In genomic region chr11:113330061-113330591, GRCm38 (mm10) we compare ENCODE assay signal across 28 mouse cellular contexts.
A peak's percentile ranks its signal among the peaks of the same experiment; 100 is the strongest.
DNase-seq lines count a peak whose midpoint lies in the region; ATAC-seq and TF ChIP-seq lines count a peak whose summit lies in the region.
"Had no signal": no experiment of that assay in that cellular context is flagged by ENCODE, and none has a peak within 500 bp of the region (broad histone marks: within the 10 kb centered on the region; RNA-seq: fewer than 3 reads in every experiment).

No protein-coding gene starts in this region.

- no peak overlapping the region for H3K9ac ChIP-seq in forebrain, embryonic 12.5 days
- H3K9ac ChIP-seq in forebrain, embryonic 15.5 days (replicated peaks), result no peak overlapping the region
- no peak overlapping the region for H3K9ac ChIP-seq in liver, postnatal 0 days (replicated peaks)
- H3K9ac ChIP-seq in liver, embryonic 11.5 days (ENCODE audit: low read depth, low read length), result no peak overlapping the region
- no peak overlapping the region for H3K9ac ChIP-seq in midbrain, embryonic 11.5 days (ENCODE audit: low read length)
- H3K9ac ChIP-seq: embryonic facial prominence, embryonic 13.5 days; forebrain, postnatal 0 days; heart, embryonic 13.5 days; hindbrain, embryonic 15.5 days; limb, embryonic 13.5 days; liver, embryonic 12.5 days; neural tube, embryonic 13.5 days had no signal

- no peaks in the 10 kb centered on the region for H3K27me3 ChIP-seq in forebrain, embryonic 12.5 days
- no peaks in the 10 kb centered on the region for H3K27me3 ChIP-seq in forebrain, embryonic 15.5 days
- no peaks in the 10 kb centered on the region for H3K27me3 ChIP-seq in liver, postnatal 0 days (ENCODE audit: insufficient read depth, low read length)
- H3K27me3 ChIP-seq in liver, embryonic 11.5 days (replicated peaks; ENCODE audit: control insufficient read depth, insufficient read depth, low read length), result no peaks in the 10 kb centered on the region
- no peaks in the 10 kb centered on the region for H3K27me3 ChIP-seq in midbrain, embryonic 11.5 days (ENCODE audit: control insufficient read depth, insufficient read depth, low read length)
- H3K27me3 ChIP-seq in midbrain, embryonic 10.5 days (ENCODE audit: low read depth, poor library complexity, severe bottlenecking), result peaks cover 25% of the 10 kb centered on the region
- H3K27me3 ChIP-seq: CH12.LX; embryonic facial prominence, embryonic 13.5 days; heart, embryonic 13.5 days; hindbrain, embryonic 15.5 days; limb, embryonic 13.5 days; liver, embryonic 12.5 days; Patski had no signal

- H3K4me2 ChIP-seq in forebrain, embryonic 12.5 days, result no peak overlapping the region
- H3K4me2 ChIP-seq in forebrain, embryonic 15.5 days (replicated peaks), result no peak overlapping the region
- H3K4me2 ChIP-seq in liver, postnatal 0 days (ENCODE audit: low read depth, low read length), result no peak overlapping the region
- no peak overlapping the region for H3K4me2 ChIP-seq in liver, embryonic 11.5 days
- H3K4me2 ChIP-seq in midbrain, embryonic 11.5 days, result no peak overlapping the region
- H3K4me2 ChIP-seq: embryonic facial prominence, embryonic 13.5 days; heart, embryonic 13.5 days; hindbrain, embryonic 15.5 days; limb, embryonic 13.5 days; liver, embryonic 12.5 days; neural tube, embryonic 13.5 days had no signal

- no peak for TF ChIP-seq EP300 in liver, postnatal 0 days (IDR thresholded peaks at IDR 0.05; ENCODE audit: low read depth)

- 76% methylated on average over 13 of the region's 13 CpGs for WGBS in forebrain, embryonic 12.5 days
- WGBS in forebrain, embryonic 15.5 days, result 81% methylated on average over 13 of the region's 13 CpGs
- 74% methylated on average over 13 of the region's 13 CpGs for WGBS in liver, postnatal 0 days (ENCODE audit: insufficient replicate concordance)
- 74% methylated on average over 13 of the region's 13 CpGs for WGBS in liver, embryonic 11.5 days
- WGBS in midbrain, embryonic 11.5 days, result 81% methylated on average over 13 of the region's 13 CpGs
- 83% methylated on average over 13 of the region's 13 CpGs for WGBS in midbrain, embryonic 10.5 days

- H3K4me3 ChIP-seq in forebrain, embryonic 12.5 days (replicated peaks), result no peak overlapping the region
- H3K4me3 ChIP-seq in forebrain, embryonic 15.5 days, result no peak overlapping the region
- no peak overlapping the region for H3K4me3 ChIP-seq in liver, postnatal 0 days (ENCODE audit: low read depth, low read length)
- no peak overlapping the region for H3K4me3 ChIP-seq in liver, embryonic 11.5 days (ENCODE audit: low read depth, low read length)
- no peak overlapping the region for H3K4me3 ChIP-seq in midbrain, embryonic 11.5 days (ENCODE audit: low read depth, low read length)
- H3K4me3 ChIP-seq in midbrain, embryonic 10.5 days, result no peak overlapping the region
- H3K4me3 ChIP-seq: embryonic facial prominence, embryonic 13.5 days; forebrain, embryonic 10.5 days; heart, adult 2 months; heart, embryonic 13.5 days; hindbrain, embryonic 15.5 days; layer of hippocampus, adult 2 months; limb, embryonic 13.5 days; liver, embryonic 12.5 days; myocyte; neural tube, embryonic 13.5 days had no signal

- no peak for TF ChIP-seq CTCF in liver, postnatal 0 days (IDR thresholded peaks at IDR 0.05; ENCODE audit: low read depth)

- 0 out of 2 replicates have a peak overlapping the region, but pooled peaks have one; percentile 5 for H3K27ac ChIP-seq in forebrain, embryonic 12.5 days
- no peak overlapping the region for H3K27ac ChIP-seq in forebrain, embryonic 15.5 days (replicated peaks)
- H3K27ac ChIP-seq in liver, postnatal 0 days (ENCODE audit: low read depth), result no peak overlapping the region
- no peak overlapping the region for H3K27ac ChIP-seq in liver, embryonic 11.5 days (ENCODE audit: low read depth, low read length)
- no peak overlapping the region for H3K27ac ChIP-seq in midbrain, embryonic 11.5 days (ENCODE audit: low read depth, low read length)
- H3K27ac ChIP-seq in midbrain, embryonic 10.5 days (replicated peaks), result no peak overlapping the region
- H3K27ac ChIP-seq: embryonic facial prominence, embryonic 13.5 days; heart, adult 2 months; heart, embryonic 13.5 days; hindbrain, embryonic 15.5 days; layer of hippocampus, adult 2 months; limb, embryonic 13.5 days; liver, embryonic 12.5 days; neural tube, embryonic 13.5 days had no signal

- H3K36me3 ChIP-seq in forebrain, embryonic 12.5 days (replicated peaks), result no peaks in the 10 kb centered on the region
- no peaks in the 10 kb centered on the region for H3K36me3 ChIP-seq in forebrain, embryonic 15.5 days
- H3K36me3 ChIP-seq in liver, postnatal 0 days (replicated peaks; ENCODE audit: insufficient read depth, low read length), result no peaks in the 10 kb centered on the region
- no peaks in the 10 kb centered on the region for H3K36me3 ChIP-seq in liver, embryonic 11.5 days (ENCODE audit: control insufficient read depth, insufficient read depth, low read length)
- H3K36me3 ChIP-seq in midbrain, embryonic 11.5 days (ENCODE audit: control insufficient read depth, insufficient read depth, low read length), result no peaks in the 10 kb centered on the region
- H3K36me3 ChIP-seq in midbrain, embryonic 10.5 days, result no peaks in the 10 kb centered on the region
- H3K36me3 ChIP-seq: embryonic facial prominence, embryonic 13.5 days; forebrain, embryonic 10.5 days; heart, embryonic 13.5 days; hindbrain, embryonic 15.5 days; limb, embryonic 13.5 days; liver, embryonic 12.5 days; neural tube, embryonic 13.5 days had no signal

- peaks cover 38% of the 10 kb centered on the region for H3K4me1 ChIP-seq in forebrain, embryonic 12.5 days
- peaks cover 19% of the 10 kb centered on the region for H3K4me1 ChIP-seq in forebrain, embryonic 15.5 days
- no peaks in the 10 kb centered on the region for H3K4me1 ChIP-seq in liver, postnatal 0 days (ENCODE audit: insufficient read depth)
- no peaks in the 10 kb centered on the region for H3K4me1 ChIP-seq in liver, embryonic 11.5 days (replicated peaks; ENCODE audit: control insufficient read depth, insufficient read depth, low read length)
- H3K4me1 ChIP-seq in midbrain, embryonic 11.5 days (ENCODE audit: control insufficient read depth, insufficient read depth, low read length), result peaks cover 14% of the 10 kb centered on the region
- peaks cover 43% of the 10 kb centered on the region for H3K4me1 ChIP-seq in midbrain, embryonic 10.5 days
- H3K4me1 ChIP-seq: liver, embryonic 12.5 days had no signal

- no peaks in the 10 kb centered on the region for H3K9me3 ChIP-seq in forebrain, embryonic 12.5 days
- no peaks in the 10 kb centered on the region for H3K9me3 ChIP-seq in forebrain, embryonic 15.5 days
- no peaks in the 10 kb centered on the region for H3K9me3 ChIP-seq in liver, postnatal 0 days (ENCODE audit: low read length)
- no peaks in the 10 kb centered on the region for H3K9me3 ChIP-seq in liver, embryonic 11.5 days (ENCODE audit: control insufficient read depth, low read length)
- H3K9me3 ChIP-seq in midbrain, embryonic 11.5 days (ENCODE audit: control insufficient read depth, low read length), result no peaks in the 10 kb centered on the region
- no peaks in the 10 kb centered on the region for H3K9me3 ChIP-seq in midbrain, embryonic 10.5 days (replicated peaks)
- H3K9me3 ChIP-seq: embryonic facial prominence, embryonic 13.5 days; forebrain, embryonic 10.5 days; heart, embryonic 13.5 days; hindbrain, embryonic 15.5 days; limb, embryonic 13.5 days; liver, embryonic 12.5 days; neural tube, embryonic 13.5 days had no signal

- ATAC-seq in forebrain, embryonic 12.5 days (ENCODE audit: low FRiP score), result no peak
- no peak for ATAC-seq in forebrain, embryonic 15.5 days (replicated peaks)
- ATAC-seq in liver, postnatal 0 days, result 0 out of 2 replicates have a peak, but pooled peaks have one; percentile 10
- no peak for ATAC-seq in liver, embryonic 11.5 days (replicated peaks; ENCODE audit: low FRiP score)
- ATAC-seq in midbrain, embryonic 11.5 days (ENCODE audit: low FRiP score), result 0 out of 2 replicates have a peak, but pooled peaks have one; percentile 22
- ATAC-seq: forebrain, postnatal 0 days; liver, embryonic 12.5 days; Patski had no signal

- DNase-seq in liver, postnatal 0 days, result no peak
- no peak for DNase-seq in liver, embryonic 11.5 days (ENCODE audit: low spot score)
- no peak for DNase-seq in midbrain, embryonic 11.5 days (ENCODE audit: low spot score, missing footprints)
- DNase-seq in midbrain, embryonic 10.5 days (ENCODE audit: low spot score), result no peak
- DNase-seq in retina, embryonic 14.5 days (ENCODE audit: low spot score), result peak; percentile 48
- no peak for DNase-seq in kidney, adult 11 months
- DNase-seq: adrenal gland, postnatal 10 days; cerebellum, adult 11 months; cerebellum, adult 9-11 months; forebrain, postnatal 0 days; heart, adult 2 months; heart, postnatal 10 days; kidney, adult 2 months; kidney, postnatal 36 days; right cerebral cortex, postnatal 14 days had no signal

Comparison
In these comparisons a context has a peak if more than half of its experiments do, and no peak if none do; other contexts are left out.
1. ATAC-seq: peak in liver, postnatal 0 days (single experiment) and midbrain, embryonic 11.5 days (single experiment); none in forebrain, embryonic 12.5 days (single experiment), forebrain, embryonic 15.5 days (single experiment) and liver, embryonic 11.5 days (single experiment).